Mouse (Mus musculus): Measurements from ENCODE around the gene Csmd2. TPM values are rescaled to one million over a fixed set of nuclear protein-coding genes. Genes with fewer than 3 reads are reported as not detected.
"Not testable (repeated sequence)": the region's sequence is repeated elsewhere in the genome, so short reads cannot be mapped to it uniquely, and the experiment has no call there.

Gene Csmd2
- total RNA-seq, 2 experiments from 2014 or later: 0.06 to 0.46 TPM

DNA sequence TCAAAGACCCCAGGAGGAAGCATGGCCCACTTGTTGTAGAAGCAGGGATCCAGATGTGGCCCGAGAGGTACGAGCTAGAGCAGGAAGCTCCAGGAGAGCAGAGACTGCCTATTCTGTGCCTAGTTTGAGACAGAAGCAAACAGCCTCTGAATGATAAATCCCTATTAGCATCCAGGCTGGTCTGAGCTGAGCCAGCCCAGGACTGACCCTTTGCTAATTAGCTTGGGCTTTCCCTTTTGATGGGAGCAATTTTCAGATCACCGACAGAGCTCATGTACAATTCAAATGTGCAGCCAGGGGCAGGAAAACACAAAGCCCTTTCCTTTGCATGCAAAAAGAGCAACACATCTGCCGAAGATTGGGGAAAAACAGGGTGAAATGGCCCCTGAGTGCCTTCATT, 54.2 kb downstream of the Csmd2 start:
- DNase-seq (ENCODE audit: low spot score in 2 of 2): no peak

DNA sequence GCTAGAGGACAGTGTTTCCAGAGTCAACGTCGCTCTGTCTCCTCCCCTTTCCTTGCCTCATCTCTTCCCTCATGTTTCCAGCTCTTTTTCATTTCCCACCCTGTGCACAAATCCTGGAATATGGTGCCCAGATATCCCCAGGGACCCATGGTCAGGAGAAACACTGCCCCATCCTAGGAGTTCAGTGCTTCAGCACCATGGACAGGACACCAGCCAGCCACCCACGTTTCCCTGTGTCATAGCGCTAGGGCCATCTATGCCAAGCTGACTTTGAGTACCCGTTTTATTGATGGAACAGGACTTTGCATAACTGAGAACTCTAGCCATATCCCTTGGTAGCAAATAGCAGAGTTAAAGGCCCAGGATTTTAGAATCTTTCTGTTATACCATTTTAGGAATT, 55.0 kb downstream of the Csmd2 start:
- DNase-seq (ENCODE audit: low spot score in 2 of 2): peak; percentile 8 to 22

DNA sequence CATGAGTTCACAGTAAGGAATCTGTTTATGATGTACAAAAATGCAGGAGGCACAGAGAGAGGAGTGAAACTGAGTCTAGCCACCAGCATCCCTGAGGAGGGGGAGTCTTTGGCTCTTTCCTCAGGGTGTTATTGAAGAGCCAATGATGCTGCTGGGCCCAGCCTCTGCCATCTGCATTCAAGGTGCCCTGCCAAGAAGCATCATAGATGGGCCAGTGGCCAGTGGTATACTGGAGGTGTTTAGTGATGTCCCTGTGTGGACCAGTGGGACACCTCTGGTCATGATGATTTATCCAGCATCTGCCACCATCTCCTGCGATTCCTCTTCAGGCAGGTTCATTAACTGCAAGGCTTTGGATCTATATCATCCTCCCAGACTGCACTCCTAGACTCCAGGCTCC, 61.1 kb downstream of the Csmd2 start:
- DNase-seq (ENCODE audit: low spot score in 2 of 2): no peak

DNA sequence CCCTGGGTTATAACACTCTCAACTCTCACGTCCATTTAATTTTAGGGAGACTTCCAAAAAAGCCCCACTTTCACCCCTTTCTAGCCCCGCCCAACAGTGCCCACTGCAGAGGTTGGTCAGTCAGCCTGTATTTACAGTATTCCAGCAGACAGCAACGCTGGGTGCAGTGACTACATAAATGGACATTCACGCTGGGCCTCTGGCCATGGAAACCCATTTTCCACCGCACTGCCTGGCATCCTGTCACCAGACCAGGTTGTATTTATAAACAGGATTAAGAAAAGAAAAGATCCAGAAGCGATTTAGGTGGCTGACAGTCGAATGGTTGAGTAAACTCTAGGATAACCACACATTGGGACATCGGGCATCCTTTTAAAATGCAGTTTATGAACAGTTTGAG, 65.0 kb downstream of the Csmd2 start:
- no peak for DNase-seq (ENCODE audit: low spot score in 2 of 2)

DNA sequence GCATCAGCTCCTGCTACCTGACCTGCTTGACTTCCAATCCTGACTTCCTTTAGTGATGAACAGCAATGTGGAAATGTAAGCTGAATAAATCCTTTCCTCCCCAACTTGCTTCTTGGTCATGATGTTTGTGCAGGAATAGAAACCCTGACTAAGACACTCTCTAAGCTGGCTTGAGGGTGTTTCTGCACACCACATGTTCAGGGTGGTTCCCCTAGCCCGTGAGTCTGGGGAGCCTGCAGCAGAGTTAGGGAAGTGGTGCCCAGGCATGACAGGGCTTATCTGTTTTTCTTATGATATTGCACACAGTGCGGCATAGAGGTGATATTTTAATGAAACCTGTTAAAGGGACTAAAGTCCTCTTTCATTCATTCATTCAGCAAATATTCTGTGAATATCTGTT, 73.6 kb downstream of the Csmd2 start:
- not testable (repeated sequence) for DNase-seq (ENCODE audit: low spot score in 2 of 2)

DNA sequence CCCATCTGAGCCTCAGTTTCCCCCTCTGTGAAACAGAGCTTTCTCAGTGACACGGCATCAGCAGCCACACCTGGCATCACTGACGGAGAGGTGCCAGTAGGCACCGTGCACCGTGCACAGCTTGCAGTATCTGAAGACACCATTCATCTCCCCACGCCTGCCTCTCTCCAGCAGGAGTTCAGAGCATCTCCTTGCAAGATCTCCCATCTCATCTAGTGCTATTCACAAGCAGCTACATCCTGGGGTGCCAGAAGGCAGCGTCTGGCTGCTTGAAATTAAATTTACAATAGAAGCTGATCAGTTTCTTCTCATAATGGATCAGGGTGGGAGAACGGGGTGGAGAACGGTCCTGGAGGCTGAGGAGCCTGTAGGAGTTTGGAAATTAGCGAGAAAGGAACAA, 79.5 kb downstream of the Csmd2 start:
- DNase-seq (ENCODE audit: low spot score in 2 of 2): no peak

DNA sequence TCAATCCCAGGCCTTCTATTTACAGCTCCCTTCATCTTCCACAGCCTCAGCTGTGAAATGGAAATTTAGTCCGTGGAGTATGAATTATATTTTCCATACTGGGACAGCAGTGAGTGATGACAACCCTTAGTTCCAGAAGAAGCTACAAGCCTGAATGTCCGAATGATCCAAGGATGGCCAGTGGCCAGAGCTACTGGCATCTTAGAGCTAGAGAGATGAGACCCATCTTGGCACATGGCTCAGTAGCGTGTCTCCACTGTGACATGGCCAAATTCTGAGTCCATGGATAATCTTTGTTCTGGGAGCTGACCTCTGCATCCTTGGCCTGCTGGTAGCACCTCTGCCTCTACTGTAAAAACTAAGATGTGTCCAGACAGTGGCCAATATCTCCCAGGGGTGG, 96.8 kb downstream of the Csmd2 start:
- no peak for DNase-seq (ENCODE audit: low spot score in 2 of 2)

DNA sequence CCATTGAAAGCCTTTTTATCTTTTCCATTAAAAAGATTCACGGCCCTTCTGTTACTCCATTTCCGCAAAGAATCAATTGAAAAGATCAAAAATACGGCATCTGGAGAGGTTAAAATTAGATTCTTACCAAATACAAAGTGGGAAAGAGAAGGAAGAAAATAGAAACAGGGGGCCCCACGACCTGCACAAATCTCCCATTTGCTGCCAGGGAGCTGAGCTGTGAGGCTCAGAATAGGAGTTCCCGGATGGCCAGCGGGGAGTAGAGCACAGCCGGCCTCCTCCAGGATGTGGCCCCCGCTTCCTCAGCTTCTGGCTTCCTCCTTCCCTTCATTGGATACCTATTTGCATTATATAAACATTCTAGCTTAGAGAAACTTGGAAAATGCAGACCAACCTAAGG, 97.4 kb downstream of the Csmd2 start:
- DNase-seq (ENCODE audit: low spot score in 2 of 2): no peak

DNA sequence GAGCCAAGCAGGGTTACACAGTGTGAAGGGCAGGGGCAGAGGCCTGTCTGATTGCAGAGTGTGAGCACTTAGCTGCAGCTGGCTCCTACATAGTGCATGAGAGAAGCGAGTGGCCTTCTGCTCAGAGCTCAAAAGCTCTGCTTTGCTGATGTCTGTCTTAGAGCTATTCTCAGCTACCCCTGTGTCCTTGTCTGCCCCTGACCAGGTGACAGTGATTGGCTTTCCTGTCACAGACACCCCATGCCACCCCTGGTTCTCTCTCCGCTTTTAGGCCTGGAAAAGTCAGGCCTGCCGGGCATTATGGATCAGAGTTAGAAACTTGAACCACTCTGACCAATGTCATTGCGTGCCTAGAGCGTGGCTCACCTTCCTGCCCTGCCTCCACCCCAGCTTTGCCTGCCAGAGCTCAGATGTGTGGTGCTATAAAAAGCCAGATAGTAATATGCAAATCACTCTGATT, 99.5 kb downstream of the Csmd2 start:
- DNase-seq (ENCODE audit: low spot score in 2 of 2): no peak

DNA sequence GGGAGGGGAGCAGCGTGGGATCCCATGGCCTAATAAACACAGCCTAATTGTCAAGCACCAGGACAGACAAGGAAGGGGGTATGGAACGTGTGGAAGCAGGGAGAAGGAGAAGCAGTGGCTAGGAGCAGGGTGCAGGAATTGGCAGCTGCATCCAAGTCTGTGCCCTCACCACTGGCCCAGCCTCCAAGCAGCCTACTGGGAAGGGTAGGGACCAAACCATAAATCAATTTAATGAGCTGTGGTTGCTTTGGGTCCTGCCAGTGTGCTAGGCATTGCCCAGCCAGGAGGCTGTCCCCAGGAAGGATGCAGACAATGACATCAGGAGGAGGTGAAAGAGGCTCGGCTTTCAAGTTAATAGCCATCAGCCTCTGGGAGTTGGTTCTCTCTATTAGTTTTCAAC, 100.0 kb downstream of the Csmd2 start:
- DNase-seq (ENCODE audit: low spot score in 2 of 2): no peak

DNA sequence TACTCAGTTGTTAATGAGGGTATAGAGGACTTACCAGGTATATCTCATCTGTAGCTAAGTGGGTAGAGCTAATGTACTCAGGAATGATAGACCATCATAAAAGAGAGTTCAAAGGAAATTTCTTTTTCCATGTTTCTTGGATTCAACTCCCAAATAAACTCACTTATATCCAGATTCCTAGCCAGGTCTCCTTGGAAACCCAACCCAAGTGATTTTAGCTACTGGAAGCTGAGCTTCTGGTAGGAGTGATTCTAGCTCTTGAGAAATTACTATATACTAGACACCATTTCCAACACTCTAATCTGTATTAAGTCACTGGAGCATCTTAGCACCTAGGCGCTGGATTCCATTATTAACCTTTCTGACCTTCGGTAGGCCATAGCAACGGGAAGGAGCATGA, 100.6 kb downstream of the Csmd2 start:
- no peak for DNase-seq (ENCODE audit: low spot score in 2 of 2)

DNA sequence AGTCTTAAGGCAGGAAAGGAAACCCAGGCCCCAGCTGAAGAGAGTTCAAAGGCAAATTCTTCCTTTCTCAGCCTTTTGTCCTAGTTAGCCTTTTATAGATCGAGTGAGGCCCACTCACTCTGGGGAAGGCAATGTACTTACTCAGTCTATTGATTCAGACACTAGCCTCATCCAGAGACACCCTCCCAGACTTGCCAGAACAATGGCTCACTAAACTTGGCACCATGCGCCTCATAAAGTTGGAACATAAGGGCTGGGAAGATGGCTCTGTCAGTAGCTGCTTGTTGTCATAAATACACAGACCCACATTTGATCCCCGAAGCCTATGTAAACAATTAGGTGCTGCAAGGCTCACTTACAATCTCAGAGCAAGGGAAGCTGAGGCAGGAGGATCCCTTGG, 104.3 kb downstream of the Csmd2 start:
- DNase-seq (ENCODE audit: low spot score in 2 of 2): no peak

DNA sequence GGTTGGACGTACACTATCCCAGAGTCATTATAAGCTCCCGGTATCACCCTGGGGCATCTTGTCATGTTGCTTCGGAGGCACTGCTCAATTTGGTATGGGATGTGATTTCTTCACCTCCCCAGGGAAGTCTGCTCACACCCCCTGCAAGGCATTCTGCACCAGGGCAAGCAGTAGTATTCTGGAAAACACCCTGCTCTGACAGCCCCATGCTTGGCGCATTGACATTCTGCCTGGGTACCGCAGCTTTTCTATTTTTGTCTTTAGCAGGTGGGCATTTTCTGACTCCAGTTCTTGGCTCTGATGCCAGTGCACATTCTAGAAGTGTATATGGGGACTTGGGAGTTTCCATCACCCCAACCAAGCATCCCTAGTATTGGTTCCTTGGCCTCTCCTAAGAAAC, 111.9 kb downstream of the Csmd2 start:
- no peak for DNase-seq (ENCODE audit: low spot score in 2 of 2)

DNA sequence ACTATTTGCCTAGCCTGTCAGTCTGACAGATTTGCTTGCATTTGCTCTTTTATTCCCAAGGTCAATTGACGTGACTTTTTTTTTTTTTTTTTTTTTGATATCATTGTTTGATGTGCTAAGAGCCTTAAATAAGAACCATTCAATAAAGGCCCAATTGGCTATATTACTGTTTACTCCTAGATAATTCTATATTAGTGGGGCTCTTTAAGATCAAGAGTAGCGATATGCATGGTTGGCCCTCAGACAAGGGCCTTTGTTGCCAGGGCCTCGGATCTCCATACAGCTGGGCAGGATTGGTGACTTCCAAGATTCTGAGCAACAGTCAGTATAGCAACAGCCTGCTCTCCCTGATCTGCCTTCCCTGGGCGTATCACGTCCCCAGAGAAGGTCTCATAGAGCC, 112.9 kb downstream of the Csmd2 start:
- no peak for DNase-seq (ENCODE audit: low spot score in 2 of 2)

DNA sequence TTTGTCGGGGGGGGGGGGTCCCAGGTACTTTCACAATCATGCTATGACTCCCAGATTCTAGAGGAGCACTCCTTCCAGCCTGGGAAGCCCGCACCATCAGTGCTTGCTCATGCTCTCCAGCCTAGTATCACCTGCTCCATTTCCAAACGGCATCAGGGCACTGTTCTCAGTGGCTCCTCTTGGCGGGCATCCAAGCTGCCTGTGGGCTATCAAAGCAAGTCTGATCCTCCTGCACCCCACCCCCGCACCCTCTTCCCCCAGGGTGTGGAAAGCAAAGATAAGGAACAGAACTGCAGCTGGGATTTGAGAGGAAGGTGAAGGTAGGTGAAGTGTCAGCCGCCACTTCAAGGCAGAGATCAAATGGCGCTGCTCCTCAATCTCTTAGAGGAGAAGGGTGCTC, 128.7 kb downstream of the Csmd2 start:
- DNase-seq (ENCODE audit: low spot score in 2 of 2): no peak

DNA sequence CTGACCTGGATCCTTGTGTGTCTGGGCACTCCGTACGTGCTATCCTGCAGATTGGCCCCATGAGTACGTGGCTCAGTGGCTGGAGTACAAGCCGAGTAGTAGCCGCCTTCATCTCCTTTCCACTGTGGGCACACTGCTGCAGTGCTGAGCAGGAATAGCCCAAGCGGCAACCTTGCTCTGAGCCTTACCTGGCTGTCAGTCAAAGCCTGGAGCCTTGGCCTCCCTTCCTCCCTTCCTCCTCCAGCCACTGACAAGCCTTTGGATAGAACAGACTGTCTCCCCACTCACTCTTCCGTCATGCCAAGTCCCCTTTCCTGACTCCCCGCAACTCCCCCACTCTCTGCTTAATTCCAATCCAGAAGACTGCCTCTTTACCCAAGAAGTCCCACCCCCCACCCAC, 135.6 kb downstream of the Csmd2 start:
- no peak for DNase-seq (ENCODE audit: low spot score in 2 of 2)

DNA sequence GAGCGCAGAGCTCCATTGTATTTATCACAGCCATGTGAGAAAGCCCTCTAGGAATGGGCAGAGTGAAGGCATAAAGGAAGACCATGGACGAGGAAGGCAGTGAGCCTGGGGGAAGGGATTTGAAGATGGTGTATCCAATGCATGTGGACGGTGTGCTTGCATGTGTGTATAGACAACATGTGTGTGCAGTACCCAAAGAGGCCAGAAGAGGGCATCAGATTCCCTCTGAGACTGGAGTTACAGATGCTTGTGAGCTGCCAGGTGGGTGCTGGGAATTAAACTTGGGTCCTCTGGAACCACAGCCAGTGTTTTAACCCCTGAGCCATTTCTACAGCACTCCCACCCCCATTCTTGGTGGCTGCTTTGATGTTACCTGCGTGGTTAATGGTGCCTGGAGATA, 137.1 kb downstream of the Csmd2 start:
- DNase-seq (ENCODE audit: low spot score in 2 of 2): no peak

DNA sequence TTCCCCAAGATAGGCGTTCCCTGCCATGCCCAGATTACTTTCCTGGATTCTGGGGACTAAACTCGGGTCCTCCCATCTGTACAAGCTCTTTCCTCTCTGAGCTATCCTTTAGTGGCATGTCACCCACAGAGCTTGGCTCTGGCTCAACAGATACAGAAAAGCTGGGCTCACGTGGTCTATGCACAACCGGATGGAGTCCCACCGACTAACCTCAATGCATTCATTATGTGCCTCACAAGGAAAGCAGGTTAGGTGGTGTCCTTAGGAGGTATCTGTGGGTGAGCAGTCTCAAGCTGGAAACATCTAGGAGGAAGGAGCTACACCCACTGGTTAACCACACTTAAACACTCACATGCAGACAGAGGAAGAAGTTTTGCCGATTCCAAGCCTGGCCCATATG, 140.9 kb downstream of the Csmd2 start:
- no peak for DNase-seq (ENCODE audit: low spot score in 2 of 2)

DNA sequence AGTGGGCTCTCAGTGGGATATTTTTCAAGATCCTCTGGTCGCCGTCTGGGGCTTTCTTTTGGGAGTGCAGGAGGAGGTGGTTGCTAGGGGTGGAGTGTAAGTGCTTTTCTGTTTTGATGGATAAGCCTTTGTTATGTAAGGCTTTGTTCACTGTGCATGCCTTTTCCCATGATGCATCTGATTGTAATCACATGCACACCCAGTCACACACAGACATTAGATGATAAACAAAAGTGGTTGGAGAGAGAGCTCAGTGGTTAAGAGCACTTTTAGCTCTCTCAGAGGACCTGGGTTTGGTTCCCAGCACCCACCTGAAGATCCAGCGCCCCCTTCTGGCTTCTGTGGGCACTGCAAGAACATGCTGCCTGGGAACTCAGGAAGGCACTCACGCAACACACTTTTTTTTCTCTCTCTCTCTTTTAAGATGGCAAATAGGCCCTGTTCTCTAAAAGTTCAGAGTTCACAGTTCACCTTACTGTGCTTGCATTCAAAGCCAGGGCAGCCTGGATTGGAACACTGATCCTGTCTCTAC, 143.0 kb downstream of the Csmd2 start:
- DNase-seq (ENCODE audit: low spot score in 2 of 2): no peak

DNA sequence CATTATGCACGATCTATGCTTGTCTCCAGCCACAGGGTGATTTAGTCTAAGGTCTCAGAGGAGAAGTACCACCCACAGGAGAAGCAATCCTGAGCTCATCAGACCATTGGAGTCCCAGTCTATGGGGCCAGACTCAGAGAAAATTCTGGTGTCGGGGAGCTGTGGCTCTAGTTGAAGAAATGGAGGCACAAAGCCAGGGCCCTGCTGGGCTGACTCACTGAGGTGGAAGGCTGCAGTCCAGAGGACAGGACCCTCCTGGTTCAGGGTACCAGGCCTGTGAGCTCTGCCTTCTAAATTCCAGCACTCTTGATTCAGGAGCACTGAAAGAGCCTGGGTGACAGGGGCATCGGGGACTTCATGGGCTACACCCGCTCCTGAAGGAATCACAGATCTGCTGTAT, 144.0 kb downstream of the Csmd2 start:
- DNase-seq (ENCODE audit: low spot score in 2 of 2): no peak

DNA sequence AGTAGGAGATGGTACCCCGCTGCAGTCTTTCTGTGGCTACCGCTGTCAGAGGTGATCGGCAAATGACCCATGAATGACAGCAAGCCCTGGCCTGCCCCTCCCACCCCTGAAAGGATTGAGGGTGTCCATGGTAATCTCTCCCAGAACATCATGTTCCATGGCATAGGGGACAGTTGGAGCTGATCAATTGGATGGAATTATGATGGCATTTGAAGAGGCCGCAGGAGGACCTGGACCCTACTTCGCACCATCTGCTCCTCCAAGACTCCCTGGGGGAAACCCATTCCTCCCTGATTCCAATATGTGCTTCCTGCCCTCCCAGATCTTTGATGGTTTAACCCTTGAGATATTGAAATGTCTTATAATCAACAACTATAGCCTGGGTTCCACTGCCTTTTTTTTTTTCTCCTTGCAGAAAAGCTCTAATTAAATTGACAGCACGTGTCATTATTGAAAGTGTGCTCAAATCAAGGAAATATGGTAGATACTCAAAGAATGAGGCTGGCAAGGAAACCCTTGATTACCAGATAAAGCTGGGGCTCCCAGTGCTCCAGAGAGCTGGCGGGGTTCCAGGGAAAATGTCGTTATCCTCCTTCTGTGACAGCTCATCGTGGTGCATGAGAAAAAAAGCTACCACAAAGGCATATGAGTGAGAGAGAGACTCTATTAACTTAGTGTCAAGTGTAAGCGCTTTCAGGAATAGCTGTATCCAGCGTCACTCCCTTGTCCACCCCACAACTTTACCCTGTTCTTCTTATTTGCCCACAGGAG, 145.4 kb downstream of the Csmd2 start:
- DNase-seq (ENCODE audit: low spot score in 2 of 2): no peak

DNA sequence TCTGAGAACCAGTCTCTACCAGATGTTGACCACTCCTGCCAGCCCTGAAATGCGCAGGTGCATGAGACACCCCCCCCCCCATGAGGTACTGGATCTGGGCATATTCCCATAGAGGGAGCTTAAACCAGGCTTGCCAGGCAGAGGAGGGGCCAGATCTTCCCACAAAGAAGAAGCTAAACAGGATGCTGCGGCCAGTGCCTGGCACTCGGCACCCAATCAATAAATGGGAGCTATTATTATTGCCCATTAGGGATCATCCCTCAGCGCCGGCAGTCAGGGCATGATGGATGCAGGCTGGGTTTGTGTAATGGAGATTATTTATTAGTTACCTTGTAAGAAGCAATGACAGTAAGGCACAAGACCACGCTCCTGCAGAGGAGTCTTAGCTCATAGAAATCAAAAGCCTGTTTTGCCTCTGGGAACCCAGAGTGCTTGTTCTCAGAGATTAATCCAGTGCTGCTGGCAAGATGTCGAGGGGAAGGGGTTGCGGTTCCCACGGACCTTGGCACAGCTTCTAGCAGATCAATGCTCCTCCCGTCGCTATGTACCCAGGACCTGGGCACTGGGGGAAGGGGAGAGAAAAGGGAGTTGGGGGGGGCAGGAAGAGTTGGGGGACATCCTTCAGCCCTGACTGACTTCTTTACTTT, 146.8 kb downstream of the Csmd2 start:
- no peak for DNase-seq (ENCODE audit: low spot score in 2 of 2)

Measured in adrenal gland, adult 18-20 months (tissue).